Mouse (Mus musculus) gastrocnemius, adult 8-10 months (tissue): Measurements from ENCODE around the gene Cd6. TPM values are rescaled to one million over a fixed set of nuclear protein-coding genes. Genes with fewer than 3 reads are reported as not detected.
A peak's percentile ranks its signal among the peaks of the same experiment; 100 is the strongest.

ENCODE experiments used
- DNase-seq, 2 experiments: peaks; one replicate each; pipeline ENCODE4 v3.0.0; 2022; ENCODE audit warnings: low spot score in 2 of 2
- total RNA-seq, 4 experiments: library from RNA; stranded (reverse); gene quantifications; 2 replicates each; pipeline ENCODE4 v1.2.4; 2022

Cd6 gene
- total RNA-seq, 4 experiments from 2014 or later, result not detected

DNA sequence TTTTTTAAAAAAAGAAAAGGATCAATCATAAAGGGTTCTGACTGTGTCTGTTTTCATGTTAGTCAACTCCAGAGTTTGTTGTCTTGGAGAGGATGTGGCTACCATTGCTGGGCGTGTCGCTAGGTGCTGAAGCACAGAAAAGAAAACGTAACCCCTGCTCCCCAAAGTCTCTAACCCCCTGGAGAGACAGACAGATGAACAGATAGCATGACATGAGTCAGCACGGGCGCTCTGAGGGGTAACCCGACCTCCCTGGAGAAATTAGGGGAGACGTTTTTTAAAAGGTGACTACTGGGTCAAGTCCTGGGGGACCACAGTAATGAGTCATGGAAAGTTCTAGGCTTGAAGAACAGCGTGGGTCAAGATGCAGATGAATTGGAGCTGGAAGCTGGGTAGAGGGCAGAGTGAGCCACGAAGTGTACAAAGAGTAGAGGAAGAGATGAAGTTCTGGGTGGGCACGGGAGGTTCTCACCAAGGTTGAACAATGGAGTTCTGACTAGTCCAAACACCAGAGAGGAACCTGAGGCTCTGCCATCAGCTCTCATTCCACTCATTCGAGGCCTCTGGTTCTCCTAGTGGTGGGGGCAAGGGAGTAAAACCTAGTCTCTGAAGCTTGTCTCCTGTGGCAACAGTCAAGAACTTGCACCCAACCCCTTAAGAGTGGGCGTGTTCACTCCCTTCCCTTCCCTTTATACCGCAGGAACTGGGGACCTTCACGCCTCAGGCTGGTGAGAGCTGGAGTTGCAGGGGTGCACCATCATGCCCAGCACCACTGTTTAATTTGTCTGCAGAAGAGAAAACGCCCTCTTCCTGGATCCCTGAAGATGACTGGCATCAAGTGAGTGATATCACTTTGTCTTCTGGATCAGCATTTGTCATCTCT, 9.4 kb upstream of the Cd6 start, which contains the start of gene Slc15a3:
Gene Slc15a3 (plus strand): TSS at position 718 of the 883 bp plus-strand sequence.
- DNase-seq, result no peak

DNA sequence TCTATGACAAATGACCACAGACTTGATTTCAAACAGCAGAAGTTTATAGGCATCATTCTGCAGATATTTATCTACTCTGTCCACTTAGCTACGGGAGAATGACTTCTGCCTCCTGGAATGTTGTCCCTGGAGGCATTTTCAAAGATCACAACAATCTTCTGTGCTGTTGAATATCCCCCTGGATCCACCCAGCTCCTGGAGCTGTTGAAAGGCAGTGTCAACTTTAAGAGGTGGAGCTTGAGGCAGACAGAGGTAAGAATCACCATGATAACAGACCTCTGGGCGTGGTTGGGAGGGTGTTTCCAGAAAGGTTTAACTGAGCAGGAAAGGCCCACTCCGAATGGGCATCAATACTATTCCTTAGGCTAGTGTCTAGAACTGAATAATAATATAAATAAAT, 5.8 kb upstream of the Cd6 start:
- DNase-seq, result no peak

DNA sequence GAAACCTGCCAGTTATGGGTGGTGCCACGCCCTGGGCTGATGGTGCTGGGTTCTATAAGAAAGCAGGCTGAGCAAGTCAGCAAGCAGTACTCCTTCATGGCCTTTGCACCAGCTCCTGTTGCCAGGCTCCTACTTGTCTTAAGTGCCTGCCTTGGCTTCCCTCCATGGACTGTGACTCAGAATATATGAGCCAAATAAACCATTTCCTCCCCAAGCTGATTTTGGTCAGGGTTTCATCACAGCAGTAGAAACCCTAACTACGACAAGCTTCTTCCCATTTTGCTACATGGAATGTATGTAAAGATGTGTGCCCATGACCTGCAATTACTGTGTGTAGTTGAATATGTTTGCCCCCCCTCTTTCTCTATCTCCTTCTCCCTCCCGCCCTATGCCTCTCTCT, 3.8 kb upstream of the Cd6 start:
- DNase-seq, result no peak

DNA sequence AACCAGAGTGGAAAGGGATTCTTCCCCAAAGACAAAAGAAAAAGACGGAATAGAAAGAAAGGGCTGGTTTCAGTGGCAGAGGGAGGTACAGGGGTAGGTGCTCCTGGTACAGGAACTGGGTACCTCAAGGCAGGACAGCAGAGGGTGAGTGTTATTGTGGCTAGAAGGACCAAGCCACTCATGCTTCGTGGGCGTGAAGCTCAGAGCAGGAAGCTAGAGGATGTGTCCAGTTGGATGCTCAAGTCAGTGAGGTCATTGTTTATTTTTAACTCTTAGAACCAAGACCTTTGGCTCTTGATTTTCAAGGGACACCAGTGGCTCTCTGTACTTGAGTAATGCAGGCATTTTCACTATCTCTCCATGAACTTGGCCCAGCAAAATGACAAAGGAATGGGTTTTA, 2.2 kb upstream of the Cd6 start:
- no peak for DNase-seq

DNA sequence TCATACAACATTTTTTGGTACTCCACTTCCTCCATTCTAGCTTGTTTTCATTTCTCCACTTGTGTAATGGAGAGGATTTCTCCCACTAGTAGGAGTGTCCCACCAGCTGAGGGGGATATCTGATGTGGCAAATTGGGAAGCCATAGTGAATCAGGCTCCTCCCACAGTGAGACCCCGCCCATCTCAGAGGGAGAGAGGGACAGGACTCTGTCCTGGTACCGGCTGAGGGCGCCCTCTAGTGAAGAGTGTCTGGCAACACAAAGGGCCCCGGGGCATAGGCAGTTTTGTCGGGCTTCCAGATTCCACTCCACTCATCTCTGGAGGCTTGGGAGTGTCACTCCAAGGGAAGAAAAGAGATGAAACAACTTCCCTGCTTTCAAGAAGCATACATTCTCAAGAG, 1.6 kb upstream of the Cd6 start:
- peak; percentile 45 to 50 for DNase-seq

GRCm38 (mm10) chr19:10828321-10828720, 1.5 kb downstream of the Cd6 start:
- DNase-seq, result no peak

GRCm38 (mm10) chr19:10824061-10824460, 5.8 kb downstream of the Cd6 start:
- no peak for DNase-seq

DNA sequence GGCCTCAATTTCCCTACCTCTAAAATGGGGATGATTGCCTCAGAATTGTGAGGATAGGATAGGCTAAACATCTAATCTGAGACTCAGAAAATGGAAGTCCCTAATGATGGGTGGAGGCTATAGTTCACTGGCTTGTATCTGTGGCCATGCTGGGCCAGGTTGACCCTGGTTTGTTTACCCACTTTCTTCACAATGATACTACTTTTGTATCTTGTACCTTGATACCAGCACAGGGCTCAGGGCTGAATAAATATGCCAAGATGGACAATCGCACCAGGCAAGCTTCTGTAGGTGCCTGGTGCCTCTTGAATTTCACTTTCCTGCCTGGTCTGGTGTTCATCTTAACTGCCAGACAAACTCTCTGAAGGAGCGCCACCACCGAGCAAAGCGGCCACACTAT, 7.3 kb downstream of the Cd6 start:
- DNase-seq, result no peak

DNA sequence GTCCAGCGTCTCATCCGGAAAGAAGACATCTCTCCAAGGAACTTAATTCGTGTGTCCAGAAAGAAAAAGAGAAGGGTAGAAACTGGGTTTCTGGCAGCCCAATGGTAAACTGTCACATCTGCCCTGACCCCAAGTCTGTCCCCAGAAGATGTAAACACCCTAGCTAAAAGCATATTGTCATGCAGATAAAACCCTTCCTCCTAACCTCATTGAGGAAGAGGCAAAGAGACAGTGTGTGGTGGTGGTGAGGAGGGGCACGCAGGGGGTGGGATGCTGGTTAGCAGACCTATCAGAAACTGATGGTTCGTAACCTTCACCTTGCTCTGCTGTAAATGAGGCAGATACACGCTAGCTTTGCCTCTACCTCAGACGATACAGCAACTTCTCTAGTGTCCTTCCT, 8.5 kb downstream of the Cd6 start:
- DNase-seq, result no peak

DNA sequence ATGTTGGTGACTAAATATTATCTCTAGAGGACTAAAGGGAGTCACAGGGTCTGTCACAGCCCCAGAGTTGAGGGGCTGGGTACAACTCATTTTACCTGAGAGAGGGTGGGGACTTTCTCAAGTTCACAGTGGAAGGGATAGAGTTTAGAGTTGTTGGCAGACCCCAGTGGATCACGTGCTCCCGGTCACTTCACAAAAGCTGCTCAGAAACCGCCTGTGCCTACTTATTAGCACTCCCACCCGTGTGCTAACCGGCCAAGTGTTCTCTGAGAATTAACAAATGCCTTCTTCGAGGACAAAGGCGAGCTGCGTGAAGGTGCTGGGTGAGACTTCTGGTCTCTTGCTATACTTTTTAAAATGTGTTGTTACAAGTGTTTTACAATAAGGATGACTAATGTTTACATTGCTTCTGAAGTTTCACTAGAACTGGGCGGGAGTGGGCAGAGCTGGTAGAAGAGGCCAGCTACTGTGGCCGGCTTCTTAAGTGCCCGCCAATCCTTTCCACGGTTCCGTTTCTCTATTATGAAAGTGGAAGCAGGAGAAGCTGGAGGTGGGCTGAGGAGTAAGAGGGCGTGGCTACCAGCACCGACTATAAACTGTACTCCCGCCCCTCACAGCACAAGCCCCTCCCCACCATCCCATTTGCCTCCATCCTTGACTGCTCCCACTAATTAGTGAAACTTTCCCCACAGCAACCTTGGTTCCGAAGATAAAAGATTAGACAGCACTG, 11.5 kb downstream of the Cd6 start:
- no peak for DNase-seq

DNA sequence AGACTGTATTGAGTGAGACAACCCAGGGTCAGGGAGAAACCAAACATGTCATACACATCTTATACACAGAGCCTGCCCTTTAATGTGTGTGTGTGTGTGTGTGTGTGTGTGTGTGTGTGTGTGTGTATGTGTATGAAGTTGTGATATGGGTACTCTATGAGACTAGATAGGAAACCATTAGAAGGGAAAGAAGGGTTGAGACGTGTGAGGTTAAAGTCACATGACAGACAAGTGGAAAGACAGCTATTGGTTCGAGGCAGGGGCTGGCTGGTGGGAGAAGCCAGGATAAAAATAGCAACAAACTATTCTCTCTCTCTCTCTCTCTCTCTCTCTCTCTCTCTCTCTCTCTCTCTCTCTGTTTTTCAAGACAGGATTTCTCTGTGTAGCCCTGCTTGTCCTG, 13.4 kb downstream of the Cd6 start:
- DNase-seq, result no peak

DNA sequence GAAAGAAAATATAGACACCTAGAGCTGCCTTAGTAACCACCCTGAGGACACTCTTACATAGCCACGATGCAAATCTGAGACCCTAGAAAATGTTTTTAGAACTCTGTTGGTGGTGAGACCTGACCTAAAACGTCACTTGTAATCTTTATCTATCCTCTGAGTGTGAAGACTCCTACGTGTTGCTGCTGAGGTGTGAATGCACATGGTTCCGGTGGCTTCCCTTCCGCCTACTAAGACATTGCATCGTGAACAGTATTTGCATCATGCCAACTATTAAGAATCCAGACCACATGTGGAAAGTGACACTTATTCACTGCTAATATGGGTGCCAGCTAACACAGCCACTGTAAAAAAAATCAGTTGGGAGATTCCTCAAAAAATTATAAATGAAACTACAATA, 14.0 kb downstream of the Cd6 start:
- DNase-seq, result no peak

DNA sequence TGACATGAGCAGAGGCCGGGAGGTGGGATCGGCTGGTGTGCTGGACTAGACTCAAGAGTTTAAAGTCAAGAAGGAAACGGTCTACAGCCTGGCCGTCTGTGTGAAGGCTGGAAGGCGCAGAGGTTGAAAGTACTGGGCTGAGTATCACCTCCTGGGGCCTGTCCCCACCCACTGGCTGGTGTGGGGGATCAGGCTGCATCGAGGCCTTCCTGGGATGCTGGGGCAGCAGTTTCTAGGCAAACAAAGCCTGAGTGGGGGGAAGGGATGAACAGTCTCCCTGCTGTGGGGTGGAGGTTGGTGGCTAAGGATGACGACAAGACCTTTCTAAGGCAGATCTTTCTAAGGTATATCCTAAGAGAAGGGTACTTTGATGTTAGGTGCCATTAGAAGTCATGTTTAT, 16.0 kb downstream of the Cd6 start:
- no peak for DNase-seq

- DNase-seq, result no peak
Observed at GRCm38 (mm10) chr19:10813039-10813438, 16.8 kb downstream of the Cd6 start.

- DNase-seq, result no peak
Observed at GRCm38 (mm10) chr19:10811471-10811870, 18.4 kb downstream of the Cd6 start.

DNA sequence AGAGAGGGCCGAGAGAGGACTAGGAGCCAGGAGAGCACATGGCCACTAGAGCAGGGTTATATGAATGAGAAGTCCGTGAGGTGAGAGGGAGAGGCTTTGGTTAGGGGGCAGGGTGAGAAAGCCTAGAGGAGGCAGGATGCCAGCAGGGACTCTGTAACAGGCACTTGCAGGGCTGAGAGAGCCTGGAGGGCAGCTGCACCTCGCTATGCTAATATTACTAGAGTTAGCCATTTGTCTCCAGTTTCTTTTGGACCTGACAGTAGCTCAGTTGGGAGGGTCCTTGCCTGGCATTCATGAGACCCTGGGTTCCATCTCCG, 19.7 kb downstream of the Cd6 start:
- no peak for DNase-seq

DNA sequence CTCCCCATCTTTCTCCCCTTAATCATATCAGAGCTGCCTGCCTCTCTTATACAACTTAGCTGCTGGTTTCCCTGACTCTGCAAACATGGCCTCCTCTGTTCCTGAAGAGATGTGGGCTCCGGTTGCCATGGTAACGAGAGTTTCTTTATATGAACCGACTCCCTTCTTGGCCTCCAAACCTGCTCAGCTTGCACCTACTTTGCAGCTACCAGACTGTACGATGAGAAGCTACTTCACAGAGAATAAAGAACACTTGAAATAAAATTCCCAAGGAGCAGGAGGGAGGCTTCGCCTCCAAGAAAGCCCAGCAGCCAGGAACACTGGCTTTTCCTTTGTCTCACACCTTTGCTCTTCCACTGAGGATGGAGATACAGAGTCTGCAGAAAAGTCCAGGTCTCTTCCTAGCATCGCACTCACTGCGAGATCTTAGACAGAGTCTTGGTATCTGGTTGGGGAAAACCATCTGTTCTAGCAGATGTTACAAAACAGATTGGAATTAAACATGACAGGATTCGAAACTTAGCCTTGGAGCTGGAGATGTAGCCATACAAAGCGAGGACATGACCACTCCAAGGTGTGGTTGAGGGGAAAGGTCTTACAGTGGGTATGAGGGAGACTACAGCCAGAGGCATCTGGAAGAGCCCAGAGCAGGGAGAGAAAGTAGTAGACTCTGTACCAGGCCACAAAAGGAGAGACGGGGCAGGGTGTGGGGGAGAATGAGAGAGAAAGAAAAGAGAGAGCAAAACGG, 20.3 kb downstream of the Cd6 start:
- DNase-seq, result no peak

GRCm38 (mm10) chr19:10808524-10809233, 21.2 kb downstream of the Cd6 start:
- DNase-seq, result no peak

- DNase-seq, result no peak
Observed at GRCm38 (mm10) chr19:10805661-10806285, 24.1 kb downstream of the Cd6 start.

- DNase-seq, result no peak
Observed at GRCm38 (mm10) chr19:10804850-10805660, 24.8 kb downstream of the Cd6 start.
